Mouse (Mus musculus) bone marrow macrophage, adult 2 months (primary cell): ENCODE measurements around the gene Apip.

Source experiments
- CTCF ChIP-seq: IDR thresholded peaks from 2 replicates; pipeline ENCODE4 v1.5.1; 2012; ENCODE audit warnings: low read depth, mild to moderate bottlenecking, low read length, moderate library complexity
- POLR2A ChIP-seq: IDR thresholded peaks from 2 replicates; pipeline ENCODE4 v1.6.1; 2012; ENCODE audit warnings: mild to moderate bottlenecking, low read depth, low read length, borderline replicate concordance

- TF ChIP-seq CTCF (no peak), POLR2A (no peak)
Measured at GRCm38 (mm10) chr2:103129676-103130075, 56.2 kb downstream of the Apip start.
